Mouse (Mus musculus) cerebellum, adult 18-20 months (tissue): Measurements from ENCODE around the gene Slc24a4.
"Not testable (repeated sequence)": the region's sequence is repeated elsewhere in the genome, so short reads cannot be mapped to it uniquely, and the experiment has no call there.

Experiments used
- DNase-seq, 2 experiments: peaks; one replicate each; pipeline ENCODE4 v3.0.0; 2021

Gene Slc24a4

DNA sequence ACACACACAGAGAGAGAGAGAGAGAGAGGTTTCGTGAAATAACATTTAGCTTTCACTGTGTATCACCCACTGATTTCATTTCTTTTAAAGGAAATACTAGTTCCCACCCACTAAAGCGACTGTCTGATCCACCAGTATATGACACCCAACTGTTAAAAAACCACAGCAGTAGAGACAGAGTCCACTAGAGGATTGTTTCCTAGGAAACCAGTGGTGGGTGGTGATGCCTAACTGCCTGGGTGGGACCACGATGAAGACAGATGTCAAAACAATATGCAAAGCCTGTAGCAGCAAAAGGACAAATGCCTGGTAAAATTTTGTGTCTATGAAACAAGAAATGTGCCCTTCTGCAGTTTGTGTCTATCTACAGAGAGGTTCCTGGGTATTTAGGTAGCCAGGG is 122.5 kb downstream of the Slc24a4 start:
- no peak for DNase-seq

DNA sequence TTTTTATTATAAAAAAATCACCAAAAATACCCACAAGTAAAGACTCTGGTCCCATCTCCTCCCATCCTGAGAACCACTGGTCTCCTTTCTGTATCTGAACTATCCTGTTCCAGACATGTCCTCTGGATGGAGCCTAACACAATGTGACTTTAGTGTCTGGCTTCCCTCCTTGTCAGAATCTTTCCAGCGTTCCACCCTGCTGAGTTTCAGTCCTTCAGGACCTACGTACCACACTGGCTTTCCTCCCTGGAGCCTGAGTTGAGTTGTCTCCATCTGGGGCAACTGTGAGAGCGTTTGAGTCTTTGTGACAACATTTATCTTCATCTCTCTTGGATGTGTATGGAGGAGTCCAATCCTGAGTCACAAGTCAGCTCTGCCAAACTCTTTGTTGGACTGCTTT is 123.5 kb downstream of the Slc24a4 start:
- DNase-seq, result no peak

DNA sequence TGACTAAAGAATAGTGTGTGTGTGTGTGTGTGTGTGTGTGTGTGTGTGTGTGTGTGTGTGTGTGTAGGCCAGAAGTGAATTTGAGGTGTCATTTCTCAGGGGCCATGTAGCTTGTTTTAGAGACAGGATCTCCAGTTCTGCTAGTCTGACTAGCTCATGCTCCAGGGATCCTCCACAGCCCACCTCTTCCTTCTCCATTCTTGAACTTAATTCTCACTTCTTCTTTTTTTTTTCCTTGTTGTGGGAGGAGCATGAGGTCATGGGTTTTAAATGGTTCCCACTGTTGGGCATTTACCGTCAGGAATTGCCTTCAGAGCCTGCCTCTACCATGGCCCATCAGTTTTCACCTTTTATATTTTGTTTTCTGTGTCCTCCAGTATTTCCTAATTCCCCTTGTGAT is 124.0 kb downstream of the Slc24a4 start:
- no peak for DNase-seq

DNA sequence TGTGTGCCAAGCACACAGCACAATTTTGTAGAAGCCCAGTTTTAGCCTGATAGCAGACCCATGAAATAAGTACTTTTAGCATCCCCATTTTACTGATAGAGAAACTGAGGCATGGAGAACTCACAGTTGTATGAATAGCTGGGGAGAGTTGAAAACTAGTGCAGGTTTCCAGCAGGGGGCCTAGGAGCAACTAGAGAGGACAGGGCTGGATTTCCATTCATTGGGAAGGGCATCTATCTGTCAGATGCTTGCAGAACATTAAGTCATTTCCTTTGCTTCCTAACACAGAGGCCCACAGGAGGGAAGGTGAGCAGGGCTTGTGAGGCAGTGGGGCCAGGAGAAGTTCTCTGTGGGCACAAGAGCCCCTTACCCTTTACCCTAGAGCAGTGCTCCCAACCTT is 126.5 kb downstream of the Slc24a4 start:
- no peak for DNase-seq

DNA sequence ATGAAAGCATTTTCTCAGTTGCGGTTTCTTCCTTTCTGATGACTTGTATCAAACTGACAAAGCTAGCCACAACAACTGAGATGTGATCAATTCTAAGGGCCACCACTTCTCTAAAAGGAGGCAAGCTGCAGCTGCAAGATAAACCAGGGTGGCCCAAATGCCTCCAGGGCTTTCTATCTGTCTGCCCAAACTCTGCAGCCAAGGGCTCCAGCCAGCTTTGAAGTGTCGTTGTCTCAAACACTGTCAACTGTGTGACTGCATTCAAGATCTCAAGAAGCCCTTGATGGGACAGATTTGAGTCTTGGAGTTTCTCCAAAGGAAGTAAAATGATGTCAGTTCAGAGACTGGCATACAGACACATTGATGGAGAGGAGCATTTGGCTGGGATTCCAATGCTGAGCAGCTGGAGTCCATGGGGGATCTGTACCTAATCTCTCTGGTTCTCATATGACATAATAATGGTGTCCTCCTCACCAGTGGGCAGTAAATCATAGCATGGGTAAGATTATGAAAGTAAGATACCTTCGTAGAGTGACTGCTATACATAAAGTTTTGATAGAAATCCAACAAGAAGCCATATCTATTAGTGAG is 130.1 kb downstream of the Slc24a4 start:
- DNase-seq, result no peak

DNA sequence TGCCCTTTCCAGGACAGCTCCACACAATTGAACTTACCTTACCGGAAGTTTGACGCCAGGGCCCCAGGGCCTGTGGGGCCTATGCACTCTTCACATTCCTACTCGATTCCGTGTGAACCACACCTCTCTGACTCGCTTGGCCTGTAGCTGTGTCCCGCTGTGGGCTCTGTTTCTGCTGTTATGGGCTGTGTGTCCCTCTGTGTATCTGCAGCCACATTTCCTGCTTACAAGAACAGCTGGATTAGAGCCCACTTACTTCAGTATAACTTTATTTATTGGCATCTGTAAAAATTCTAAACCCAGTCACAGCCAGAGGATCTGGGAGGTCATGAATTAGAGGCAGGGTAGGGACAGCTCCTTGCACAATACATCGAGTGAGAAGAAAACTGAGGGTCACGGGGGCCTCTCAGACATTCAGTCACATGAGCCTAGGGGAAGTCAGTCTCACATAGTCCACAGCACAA is 133.4 kb downstream of the Slc24a4 start:
- DNase-seq, result no peak

DNA sequence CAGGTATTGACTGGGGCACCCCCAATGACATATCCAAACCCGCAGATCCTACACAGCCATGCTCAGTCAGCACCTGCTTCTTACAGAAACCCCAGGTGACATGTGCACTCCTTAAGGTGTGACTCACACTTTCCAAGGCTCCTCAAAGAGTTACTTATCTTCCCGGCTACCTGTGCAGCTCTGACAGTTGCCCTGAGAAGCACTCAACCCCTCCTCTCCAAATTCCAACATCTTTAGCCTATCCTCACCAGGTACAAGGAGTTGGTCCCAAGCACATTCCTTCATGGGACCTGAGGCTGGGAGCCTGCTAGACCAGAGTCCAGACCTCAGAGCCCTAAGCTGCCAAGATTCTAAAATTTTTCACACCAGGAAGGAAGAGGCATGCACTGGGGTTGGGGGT is 134.3 kb downstream of the Slc24a4 start:
- no peak for DNase-seq

DNA sequence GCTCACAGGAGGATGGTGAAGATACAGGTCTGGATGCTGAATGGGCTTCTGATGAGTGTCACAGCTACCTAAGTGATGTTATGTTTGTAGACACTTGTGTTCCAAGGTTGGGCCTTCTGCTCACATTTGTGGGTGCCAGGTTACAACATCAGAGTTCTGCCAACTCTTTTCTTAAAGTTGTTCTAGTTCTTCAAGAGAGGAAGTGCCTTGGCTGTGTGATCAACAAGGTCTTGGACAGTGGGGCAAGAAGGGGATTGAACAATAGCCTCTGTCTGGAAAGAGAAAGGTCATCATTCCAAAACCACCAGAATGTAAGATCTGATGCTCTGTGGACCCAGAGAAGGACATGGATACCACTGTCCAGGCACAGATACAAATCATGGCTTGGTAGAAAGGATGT is 134.7 kb downstream of the Slc24a4 start:
- no peak for DNase-seq

DNA sequence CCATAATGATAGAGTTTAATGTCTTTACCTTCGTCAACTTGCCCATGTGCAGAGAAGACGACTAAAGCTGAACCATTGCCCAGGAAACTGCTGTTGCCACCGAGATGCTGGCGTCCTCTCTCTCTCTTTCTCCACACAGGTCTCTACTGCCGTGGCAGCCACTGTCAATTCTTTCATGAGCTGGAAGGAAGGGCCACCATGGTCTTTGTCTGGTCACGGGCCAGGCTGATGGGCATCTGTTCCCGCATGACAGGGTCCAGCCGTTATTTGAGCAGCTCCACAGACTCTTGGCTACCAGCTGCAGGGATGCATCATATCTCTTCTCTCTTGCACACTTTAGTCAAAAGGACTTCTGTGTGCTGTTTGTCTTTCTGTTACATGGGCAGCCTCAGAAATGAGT is 137.9 kb downstream of the Slc24a4 start:
- DNase-seq, result no peak

DNA sequence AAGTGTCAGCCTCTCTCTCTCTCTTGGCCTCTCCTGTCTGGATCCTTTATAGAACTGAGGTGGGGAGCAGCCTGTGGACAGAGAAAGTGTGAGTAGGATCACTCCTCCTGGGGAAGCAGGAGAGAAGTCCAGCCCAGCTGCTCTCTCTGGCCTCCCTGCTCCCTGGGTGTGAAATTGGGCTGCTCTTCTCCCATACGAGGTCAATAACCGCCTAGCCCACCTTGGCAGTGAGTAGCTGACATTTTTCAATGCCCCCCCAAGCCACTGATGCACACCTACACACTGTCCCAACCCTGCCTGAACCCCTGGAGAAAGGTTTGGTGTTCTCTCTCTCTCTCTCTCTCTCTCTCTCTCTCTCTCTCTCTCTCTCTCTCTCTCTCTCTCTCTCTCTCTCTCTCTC is 140.6 kb downstream of the Slc24a4 start:
- no peak for DNase-seq

DNA sequence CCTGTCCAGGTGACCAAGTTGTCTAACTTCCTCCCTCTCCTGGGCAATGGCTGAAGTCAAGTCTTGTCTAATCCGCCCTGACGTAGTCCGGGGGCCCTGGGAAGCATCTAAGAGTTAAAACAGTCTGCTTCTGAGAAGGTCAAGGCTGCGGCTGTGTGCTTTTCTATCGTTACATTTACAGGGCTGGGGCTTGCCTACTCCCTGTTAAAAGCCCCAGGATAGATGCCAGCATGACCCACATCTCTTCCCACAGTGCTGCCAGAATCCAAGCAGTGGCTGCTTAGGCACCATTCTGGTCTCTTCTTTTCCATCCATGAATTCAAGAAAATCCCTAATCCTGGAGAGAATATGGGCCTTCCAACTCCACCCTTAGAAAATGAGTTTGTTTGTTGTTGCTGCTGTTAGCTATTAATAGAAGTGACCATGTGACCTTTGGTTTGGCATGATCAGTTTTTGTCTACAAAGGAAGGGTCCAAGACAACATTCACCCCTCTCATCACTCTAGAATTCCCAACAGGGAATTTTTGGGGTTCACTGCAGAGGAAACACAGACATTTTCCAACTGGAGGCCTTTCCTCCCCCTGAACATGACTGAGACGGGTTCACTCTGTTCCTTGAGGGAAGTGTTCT is 142.4 kb downstream of the Slc24a4 start:
- DNase-seq, result no peak

DNA sequence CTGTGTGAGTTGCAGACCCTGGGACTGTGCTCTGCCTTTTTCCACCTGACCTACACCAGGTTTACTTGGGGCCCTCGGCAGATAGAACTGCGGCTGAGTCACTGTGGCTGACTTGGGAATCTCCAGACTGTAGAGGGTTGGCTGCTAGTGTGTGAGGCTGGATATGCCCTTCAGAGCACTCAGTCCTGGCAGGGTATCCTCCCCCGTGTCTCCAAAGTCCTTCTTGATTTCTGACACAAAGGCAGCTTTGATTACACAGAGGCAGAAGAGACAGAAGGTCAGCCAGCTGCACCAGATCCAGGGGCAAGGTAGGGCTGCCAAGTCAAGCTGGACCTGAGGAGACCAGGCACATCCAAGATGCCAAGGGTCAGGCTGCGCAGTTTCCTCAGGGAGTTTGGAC is 142.9 kb downstream of the Slc24a4 start:
- DNase-seq, result no peak

DNA sequence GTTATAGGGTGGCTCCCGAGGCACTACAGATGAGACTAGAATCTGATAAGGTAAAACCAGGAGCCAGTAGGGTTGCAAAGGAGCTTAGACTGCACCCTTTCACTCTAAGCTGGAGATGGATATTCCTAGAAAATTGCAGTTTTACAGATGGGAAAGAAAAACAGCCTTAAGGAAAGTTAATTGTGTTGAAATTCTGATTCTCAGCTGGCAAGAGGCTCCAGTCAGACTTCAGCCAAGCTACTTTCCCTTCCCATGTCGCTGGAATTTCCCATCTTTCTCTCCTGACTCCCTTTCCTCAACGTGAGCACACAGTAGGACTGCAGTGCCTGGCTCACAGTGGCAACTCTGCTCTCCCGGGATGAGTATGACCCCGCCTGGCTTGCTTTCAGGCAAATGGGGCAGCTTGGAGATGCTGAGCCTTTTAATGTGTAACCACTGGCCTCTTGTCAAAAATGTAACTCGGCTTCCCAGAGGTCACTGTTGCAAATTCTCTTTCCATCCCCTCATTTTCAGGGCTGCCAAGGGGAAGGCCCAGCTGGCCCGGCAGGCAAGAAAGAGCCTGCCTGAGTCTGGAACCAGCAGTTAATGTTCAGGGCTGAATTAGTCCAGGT is 147.4 kb downstream of the Slc24a4 start:
- peak in 1 of 2 experiments; percentile 6 for DNase-seq

DNA sequence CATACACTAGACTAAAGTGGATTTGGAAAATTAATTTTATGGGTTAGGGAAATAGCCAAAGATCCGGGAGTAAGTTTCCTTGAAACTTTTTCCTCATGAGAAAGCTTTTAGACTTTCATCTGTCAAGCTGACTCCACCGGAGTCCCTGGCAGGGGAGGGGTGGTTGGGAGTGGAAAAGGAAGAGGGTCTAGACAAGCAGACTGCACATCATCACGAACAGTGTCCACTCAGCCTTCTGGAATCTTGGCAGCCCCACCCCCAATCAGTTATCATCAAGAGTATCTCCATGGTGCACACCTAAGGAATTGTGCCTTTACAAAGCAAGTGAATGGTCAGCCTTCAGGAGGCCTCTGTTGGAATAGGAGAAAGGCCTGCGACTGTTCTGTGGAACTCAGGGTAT is 151.8 kb downstream of the Slc24a4 start:
- not testable (repeated sequence) for DNase-seq

DNA sequence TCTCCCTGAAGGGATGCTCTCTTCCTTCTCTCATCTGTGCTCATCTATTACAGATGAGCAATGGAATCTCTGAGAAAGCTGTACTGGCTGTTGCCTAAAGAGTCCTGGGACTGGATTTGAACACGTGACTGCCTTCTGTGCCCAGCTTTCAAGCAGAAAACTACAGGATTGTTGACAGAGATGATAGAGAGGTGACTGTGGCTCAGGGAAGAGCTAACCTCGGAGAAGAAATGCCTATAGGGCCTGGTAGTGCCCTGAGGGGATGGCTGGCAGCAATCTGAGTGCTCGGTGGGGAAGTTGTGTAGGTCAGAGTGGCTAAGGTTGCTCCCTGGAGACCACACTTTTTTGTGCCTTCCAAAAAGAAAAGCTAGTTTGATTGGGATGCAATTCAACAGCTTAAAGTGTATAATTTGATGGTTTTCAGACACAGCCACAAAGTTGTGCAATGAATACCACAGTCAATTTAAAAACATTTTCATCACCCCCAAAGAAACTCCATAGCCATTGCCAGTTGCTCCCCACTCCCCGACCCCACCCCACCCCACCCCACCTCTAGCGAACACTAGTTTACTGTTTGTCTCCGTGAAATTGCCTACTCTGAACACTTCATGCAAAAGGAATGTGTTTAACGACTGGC is 152.5 kb downstream of the Slc24a4 start:
- no peak for DNase-seq

DNA sequence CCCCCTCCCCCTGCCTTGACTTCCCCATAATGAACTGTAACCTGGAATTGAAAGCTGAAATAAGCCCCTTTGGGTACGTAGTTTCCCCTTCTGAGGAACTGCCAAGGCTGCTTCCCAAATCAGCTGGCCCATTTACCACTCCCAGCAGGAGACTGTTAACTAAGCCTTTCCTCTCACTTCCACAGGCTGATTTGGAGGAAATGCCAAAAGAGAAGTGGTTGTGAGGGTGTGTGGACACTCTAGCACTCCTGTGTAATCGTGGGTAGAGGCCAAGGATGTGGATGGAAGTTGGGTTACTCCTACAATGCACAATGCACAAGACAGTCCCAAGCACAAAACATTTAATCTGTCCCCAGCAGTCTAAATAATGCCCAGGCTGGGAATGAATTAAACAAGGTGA is 153.6 kb downstream of the Slc24a4 start:
- DNase-seq, result no peak

DNA sequence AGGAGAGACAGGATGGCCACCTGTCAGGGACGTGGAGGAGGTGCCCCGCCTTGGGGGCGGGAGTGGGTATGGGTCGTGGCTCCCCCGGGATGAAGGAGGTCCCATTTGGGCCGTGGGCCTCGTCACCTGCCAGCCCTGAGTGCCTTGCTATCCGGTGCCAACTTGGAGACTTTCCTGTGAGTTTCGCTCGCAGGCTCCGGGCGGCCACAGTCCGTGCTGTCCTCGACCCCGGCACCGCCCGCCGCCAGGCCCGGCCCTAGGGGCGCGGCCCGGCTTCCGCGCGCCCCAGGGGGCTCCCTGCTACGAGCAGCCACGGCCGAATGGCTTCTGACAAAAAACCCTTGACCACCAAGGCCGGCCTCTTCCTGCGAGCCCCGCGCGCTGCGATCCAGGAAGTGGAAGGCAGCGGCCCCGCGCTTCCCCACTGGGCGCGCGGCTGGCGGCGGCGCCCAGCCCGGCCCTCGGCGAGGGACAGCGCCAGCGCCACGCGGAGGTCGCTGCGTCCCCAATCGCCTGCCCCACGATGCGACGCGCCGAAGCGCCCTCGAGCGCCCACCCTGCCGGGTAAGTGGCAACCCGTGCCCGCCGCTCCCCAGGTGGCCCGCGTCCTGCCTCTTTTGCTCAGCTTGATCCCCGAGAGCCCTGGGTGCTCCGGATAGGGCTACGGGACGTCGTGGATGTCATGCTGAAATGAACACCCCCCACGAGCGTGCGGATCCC is 154.4 kb downstream of the Slc24a4 start, which contains the start of gene Rin3:
Rin3 (plus strand) TSS at position 286 of the 720 bp plus-strand sequence.
- DNase-seq, result peak in 1 of 2 experiments; percentile 21

DNA sequence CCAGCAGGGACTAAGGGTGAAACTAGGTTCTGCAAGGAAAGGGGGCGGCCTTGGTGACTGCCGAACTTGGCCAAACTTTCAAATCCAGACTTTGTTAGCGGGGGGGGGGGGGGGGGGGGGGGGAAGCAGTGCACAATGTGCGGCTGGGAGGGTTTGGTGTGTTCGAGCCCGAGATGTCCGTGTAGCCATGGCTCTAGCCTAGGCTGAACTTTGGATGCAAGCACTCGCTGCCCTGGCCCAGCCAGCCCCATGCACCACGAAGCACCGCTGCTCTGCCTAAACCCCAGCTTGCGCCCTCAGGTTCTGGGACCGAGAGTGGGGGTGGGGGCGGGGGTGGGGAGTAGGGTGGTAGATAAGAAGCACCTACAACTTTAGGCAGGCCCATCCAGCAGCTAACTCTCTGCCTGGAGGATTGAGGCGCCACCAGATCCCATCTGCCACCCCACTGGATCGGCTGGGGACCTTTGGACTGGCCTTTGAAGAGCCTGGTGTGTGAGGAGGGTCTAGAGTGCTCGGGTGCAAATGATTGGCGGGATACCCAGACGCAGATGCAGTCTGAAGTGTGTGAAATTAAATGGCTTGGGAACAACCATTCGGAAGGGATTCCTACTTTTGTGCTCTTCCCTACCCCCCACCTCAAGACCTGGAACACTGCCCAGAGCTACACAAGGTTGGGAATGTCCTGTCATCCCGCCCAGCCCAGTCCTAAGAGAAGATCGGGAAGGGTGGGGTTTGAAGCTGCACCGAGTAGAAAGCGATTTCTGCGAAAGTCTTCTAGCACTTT is 155.1 kb downstream of the Slc24a4 start:
- DNase-seq, result peak; percentile 20 to 31

DNA sequence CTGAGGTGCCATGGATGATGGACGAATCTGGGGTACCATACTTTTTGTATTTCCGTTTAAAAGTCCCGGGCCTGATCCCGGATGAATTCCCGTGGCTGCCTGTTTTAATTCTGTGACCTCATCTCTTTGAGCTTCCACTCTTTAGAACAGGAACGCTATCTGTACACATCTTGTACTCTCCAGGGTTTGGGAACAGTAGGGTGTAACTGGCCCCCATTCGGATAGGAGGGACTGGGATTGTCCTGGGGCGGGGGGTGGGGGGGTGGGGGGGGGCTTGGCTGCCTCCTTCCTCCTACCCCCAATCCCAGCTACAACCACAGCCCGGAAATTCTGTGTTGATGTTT is 155.7 kb downstream of the Slc24a4 start:
- DNase-seq, result no peak

DNA sequence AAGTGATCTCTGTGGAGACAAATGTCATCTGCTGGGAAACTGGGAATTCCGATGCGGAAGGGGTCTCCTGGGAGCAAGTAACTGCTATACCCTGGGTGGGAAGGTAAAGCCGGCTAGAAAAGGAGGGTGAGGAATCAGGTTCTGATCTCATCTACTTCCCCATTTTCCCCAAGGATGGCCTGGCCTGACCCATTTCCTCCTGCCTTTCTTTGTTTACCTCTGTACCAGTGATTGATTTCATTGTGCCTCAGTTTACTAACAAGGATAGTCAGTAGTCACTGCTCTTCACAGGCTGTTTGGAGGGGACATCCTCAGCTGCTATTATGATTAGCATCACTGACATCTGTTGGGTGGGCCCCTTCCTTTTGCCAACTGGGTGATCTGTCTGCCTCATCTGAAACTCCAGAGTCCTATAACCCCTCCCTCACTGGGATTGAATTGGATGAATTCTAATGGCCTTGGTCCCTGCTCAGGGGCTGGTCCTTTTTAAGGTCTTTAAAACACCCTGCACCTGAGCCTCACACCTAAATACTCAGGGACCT is 156.2 kb downstream of the Slc24a4 start:
- no peak for DNase-seq

DNA sequence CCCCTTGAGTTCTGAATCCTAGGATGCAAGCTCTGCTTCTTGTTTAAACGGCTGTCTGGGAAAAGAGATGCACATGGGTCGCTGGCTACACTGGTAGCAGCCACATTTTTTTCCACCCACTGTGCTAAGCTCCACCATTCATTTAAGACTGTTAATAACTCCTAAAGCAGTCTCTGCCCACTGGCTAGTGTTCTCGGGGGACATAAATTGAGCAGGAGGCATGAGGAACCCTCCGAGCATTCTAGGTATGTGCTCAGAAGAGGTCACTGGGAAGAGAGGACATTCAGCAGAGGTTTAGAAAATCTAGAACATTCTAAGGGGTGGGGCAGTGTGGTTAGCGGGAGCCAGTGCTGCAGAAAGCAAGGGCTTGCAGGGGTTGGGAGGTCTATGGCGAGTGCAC is 156.8 kb downstream of the Slc24a4 start:
- DNase-seq, result no peak

DNA sequence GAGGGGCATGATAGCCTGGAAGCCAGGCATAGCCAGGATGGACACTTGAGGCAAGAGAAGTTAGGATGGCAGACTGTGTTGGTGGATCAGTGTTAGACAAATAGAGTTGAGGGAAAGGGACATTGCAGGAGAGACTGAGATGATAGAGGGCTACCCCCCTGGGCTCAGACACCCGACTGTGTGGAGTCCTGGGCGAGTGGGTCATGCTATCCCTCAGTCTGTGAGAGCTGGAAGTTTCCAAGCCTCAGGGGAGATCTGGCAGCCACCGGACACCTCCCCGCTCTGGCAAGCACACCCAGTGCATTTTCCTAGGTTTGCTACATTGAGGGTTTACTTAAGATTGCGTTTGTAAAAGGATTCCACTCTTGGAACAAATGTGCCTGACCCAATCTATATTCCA is 157.2 kb downstream of the Slc24a4 start:
- DNase-seq, result no peak
